Mouse (Mus musculus) stomach, postnatal 0 days (tissue): ENCODE results near the gene Dusp15. TPM values are rescaled to one million over a fixed set of nuclear protein-coding genes. Genes with fewer than 3 reads are reported as not detected.

Experiments used
- ATAC-seq: fragments of 200-750 bp; cut with Nextera tagmentation; 2 replicates; pipeline ENCODE4 v1.8.0; 2017; ENCODE audit not compliant: low FRiP score, low TSS enrichment
- DNase-seq: peaks from one replicate; pipeline ENCODE4 v3.0.0-alpha.2; 2016; ENCODE audit warnings: low spot score
- H3K27ac ChIP-seq: fragments of 300-500 bp; sonication (generic); replicated peaks from 2 replicates; pipeline ENCODE4 v1.5.1; 2014; ENCODE audit warnings: mild to moderate bottlenecking, control low read depth
- H3K27me3 ChIP-seq: fragments of 300-500 bp; sonication (generic); 2 replicates; pipeline ENCODE4 v1.6.1; 2014; ENCODE audit warnings: low read length; ENCODE audit not compliant: control insufficient read depth, insufficient read depth
- H3K36me3 ChIP-seq: fragments of 300-500 bp; sonication (generic); 2 replicates; pipeline ENCODE4 v1.6.1; 2014; ENCODE audit warnings: low read length, mixed read lengths; ENCODE audit not compliant: control insufficient read depth, insufficient read depth
- H3K4me1 ChIP-seq: fragments of 300-500 bp; sonication (generic); replicated peaks from 2 replicates; pipeline ENCODE4 v1.6.1; 2014; ENCODE audit warnings: antibody characterized with exemption; ENCODE audit not compliant: control insufficient read depth, insufficient read depth
- H3K4me2 ChIP-seq: fragments of 300-500 bp; sonication (generic); replicated peaks from 2 replicates; pipeline ENCODE4 v1.6.1; 2014; ENCODE audit warnings: low read depth, mild to moderate bottlenecking, control low read depth, moderate library complexity
- H3K4me3 ChIP-seq: fragments of 300-500 bp; sonication (generic); 2 replicates; pipeline ENCODE4 v1.5.1; 2014; ENCODE audit warnings: low read depth, low read length, control low read depth
- H3K9ac ChIP-seq: fragments of 300-500 bp; sonication (generic); 2 replicates; pipeline ENCODE4 v1.6.1; 2014; ENCODE audit warnings: mild to moderate bottlenecking, low read length, control low read depth, mixed read lengths
- H3K9me3 ChIP-seq: fragments of 300-500 bp; sonication (generic); 2 replicates; pipeline ENCODE4 v1.6.1; 2016; ENCODE audit warnings: low read length; ENCODE audit not compliant: control insufficient read depth
- CTCF ChIP-seq: IDR thresholded peaks from 2 replicates; pipeline ENCODE4 v1.5.1; 2016; ENCODE audit warnings: antibody characterized with exemption, low read depth, mild to moderate bottlenecking, moderate library complexity
- EP300 ChIP-seq: optimal IDR thresholded peaks from 2 replicates; pipeline ENCODE3; 2016; ENCODE audit warnings: antibody characterized with exemption
- WGBS: fragments of 180-500 bp; shearing (Covaris S2); extraction: QIAGEN DNeasy Blood & Tissue Kit; methylation state at CpG from one replicate; pipeline ENCODE4 v1.1.7; 2014; 5-methylcytosine and 5-hydroxymethylcytosine counted together
- polyA plus RNA-seq: library from polyadenylated mRNA; unstranded; fragments of >200 nt; fragmentation: Nextera tagmentation; extraction: Ambion mirVana; gene quantifications from 2 replicates; pipeline ENCODE4 v1.2.1, GENCODE M21; 2015

The Dusp15 gene
- 0.27 and 0.36 TPM in 2 replicates for polyA plus RNA-seq

DNA sequence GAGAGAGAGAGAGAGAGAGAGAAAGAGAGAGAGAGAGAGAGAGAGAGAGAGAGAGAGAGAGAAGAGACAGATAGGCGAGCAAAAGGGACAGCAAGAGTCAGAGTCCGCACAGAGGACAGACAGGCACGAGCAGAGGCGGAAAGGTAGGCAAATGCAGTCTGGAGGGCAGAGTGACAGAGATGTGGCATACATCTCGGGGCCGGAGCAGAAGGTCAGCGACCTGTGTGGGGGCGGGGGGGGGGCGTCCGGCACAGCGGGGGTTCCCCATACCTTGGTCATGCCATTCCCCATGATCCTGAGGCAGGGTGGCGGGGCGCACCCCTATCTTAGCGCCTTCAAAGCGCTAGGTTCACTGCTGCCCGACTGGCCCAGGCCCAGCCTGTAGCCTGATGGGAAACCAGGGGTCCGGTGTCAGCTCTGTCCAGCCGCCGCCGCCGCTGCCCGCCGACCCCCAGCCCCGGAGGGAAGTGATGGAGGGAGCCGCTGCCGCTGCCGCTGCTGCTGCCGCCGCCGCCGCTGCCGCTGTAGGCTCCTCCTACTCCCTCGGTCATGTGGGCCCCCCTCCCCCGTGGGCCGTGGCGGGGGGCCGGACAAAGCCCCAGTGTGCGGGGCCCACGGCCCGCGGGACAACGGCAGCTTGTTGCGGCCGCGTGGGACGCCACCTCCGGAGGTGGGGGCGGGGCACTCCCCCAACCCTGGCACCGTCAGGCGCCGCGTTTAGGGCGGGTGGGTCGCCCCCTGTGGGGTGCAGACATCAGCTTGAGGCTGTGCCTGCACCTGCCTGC, at the start of gene Dusp15:
Gene Dusp15 (minus strand): TSS at position 634 of the 785 bp plus-strand sequence.
- TF ChIP-seq EP300 (no peak), CTCF (no peak)
- Histone ChIP-seq H3K36me3 (no peaks in the 10 kb centered on the region), H3K9ac (peak within 1 kb of the TSS; percentile 50), H3K4me2 (peak within 1 kb of the TSS; percentile 97), H3K4me3 (peak within 1 kb of the TSS; percentile 52), H3K9me3 (no peaks in the 10 kb centered on the region), H3K27me3 (peaks cover 9% of the 10 kb centered on the region; the same call in 1 of the 2 replicates), H3K4me1 (0 out of 2 replicates have a peak, but pooled peaks cover 2% of the 10 kb centered on the region), H3K27ac (no peak within 1 kb of the TSS)
- ATAC-seq (peak; percentile 43; the same call in 1 of the 2 replicates), DNase-seq (peak; percentile 22)
- WGBS = 1% methylated on average over 37 of the region's 54 CpGs

DNA sequence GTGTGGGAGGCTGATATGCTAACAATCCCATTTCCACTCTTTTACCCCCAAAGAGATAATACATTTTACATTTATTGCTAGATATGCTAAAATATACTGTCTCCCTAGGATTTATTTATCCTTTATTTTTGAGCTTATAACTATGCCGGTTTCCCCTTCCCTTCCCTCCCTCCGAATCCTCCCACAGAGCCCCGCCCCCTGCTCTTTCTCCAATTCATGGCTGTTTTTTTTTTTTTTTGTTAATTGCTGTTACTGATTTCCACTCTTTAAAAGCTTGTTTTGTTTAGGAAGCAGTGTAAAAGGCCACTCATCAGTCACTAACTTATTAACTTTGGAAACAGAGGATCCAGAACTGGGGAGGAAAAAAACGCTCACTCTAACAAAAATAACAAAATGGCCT, 45.5 kb upstream of the Dusp15 start:
- Histone ChIP-seq H3K4me1 (no peaks in the 10 kb centered on the region), H3K9ac (no peak overlapping the region), H3K4me3 (no peak overlapping the region), H3K27me3 (no peaks in the 10 kb centered on the region), H3K36me3 (no peaks in the 10 kb centered on the region), H3K9me3 (no peaks in the 10 kb centered on the region), H3K4me2 (no peak overlapping the region), H3K27ac (no peak overlapping the region)
- TF ChIP-seq EP300 (no peak), CTCF (no peak)
- ATAC-seq = no peak
- DNase-seq = no peak
- 58% methylated on average over 4 of the region's 4 CpGs for WGBS

DNA sequence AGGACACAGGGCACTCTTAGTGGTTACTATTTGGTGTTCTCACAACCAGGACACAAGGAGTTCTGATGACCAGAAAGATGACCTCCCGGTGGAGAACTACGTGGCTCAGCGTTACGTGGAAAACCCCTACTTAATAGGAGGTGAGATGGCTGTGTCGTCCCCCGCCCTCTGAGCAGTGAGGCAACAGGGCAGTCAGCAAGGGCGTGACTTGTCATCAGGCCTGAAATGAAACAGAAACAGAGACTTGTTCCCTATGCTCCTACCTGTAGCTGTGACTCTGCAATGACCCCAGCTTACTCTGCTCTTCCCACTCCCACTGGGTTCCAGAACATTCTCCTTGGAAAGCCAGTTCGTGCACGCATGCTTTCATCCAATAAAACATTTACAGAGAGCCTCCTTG, 40.0 kb upstream of the Dusp15 start:
- H3K9ac ChIP-seq = no peak overlapping the region
- ATAC-seq = no peak
- no peak overlapping the region for H3K4me2 ChIP-seq
- no peaks in the 10 kb centered on the region for H3K27me3 ChIP-seq
- no peak for TF ChIP-seq EP300
- no peak for DNase-seq
- no peaks in the 10 kb centered on the region for H3K36me3 ChIP-seq
- 82% methylated on average over 9 of the region's 9 CpGs for WGBS
- no peak overlapping the region for H3K4me3 ChIP-seq
- H3K27ac ChIP-seq = no peak overlapping the region
- H3K4me1 ChIP-seq = no peaks in the 10 kb centered on the region
- no peaks in the 10 kb centered on the region for H3K9me3 ChIP-seq

DNA sequence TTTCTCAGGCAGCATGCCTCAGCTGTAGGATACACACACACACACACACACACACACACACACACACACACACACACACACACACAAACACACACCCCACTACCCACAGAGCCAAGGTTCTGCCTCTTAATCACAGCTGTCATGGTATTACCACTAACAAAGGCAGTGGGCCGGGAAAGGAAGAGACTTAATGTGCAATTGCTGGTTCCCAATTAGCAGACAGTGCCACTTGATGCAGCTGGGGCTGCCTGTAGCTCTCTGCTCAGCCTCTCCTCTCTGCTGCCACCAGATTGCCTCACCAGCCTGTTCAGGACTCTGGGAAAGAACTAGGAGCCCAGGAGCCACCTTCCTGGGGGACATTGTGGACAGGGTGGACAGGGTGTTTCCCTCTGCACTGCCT, 34.1 kb upstream of the Dusp15 start:
- ATAC-seq (no peak), DNase-seq (no peak)
- Histone ChIP-seq H3K9ac (no peak overlapping the region), H3K4me2 (no peak overlapping the region), H3K36me3 (no peaks in the 10 kb centered on the region), H3K27me3 (no peaks in the 10 kb centered on the region), H3K9me3 (no peaks in the 10 kb centered on the region), H3K27ac (no peak overlapping the region), H3K4me1 (no peaks in the 10 kb centered on the region), H3K4me3 (no peak overlapping the region)
- TF ChIP-seq EP300 (no peak), CTCF (no peak)
- WGBS = 20% methylated on average over 1 of the region's 1 CpGs

DNA sequence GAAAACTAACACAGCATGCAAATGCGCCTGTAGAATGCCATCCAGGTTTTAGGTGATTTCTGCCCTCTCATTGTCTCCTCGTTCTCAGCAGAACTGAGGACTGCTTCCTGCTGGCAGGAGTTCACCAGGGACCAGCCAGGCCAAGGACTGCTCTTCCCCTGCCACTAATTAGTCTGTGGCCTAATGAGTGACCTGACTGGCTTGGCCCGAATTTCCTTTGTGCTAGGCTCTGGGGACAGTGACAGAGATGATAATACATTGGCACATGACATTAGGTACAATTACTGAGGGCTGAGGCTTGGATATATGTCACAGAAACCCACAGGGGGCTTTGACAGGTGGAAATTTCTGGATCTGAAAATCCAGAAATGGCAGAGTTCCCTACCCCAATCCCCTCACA, 25.5 kb upstream of the Dusp15 start:
- ATAC-seq (no peak), DNase-seq (no peak)
- Histone ChIP-seq H3K9me3 (no peaks in the 10 kb centered on the region), H3K4me1 (no peaks in the 10 kb centered on the region), H3K9ac (no peak overlapping the region), H3K27ac (no peak overlapping the region), H3K27me3 (no peaks in the 10 kb centered on the region), H3K4me3 (no peak overlapping the region), H3K36me3 (no peaks in the 10 kb centered on the region), H3K4me2 (no peak overlapping the region)
- TF ChIP-seq EP300 (no peak), CTCF (no peak)
- WGBS = 64% methylated on average over 3 of the region's 3 CpGs

DNA sequence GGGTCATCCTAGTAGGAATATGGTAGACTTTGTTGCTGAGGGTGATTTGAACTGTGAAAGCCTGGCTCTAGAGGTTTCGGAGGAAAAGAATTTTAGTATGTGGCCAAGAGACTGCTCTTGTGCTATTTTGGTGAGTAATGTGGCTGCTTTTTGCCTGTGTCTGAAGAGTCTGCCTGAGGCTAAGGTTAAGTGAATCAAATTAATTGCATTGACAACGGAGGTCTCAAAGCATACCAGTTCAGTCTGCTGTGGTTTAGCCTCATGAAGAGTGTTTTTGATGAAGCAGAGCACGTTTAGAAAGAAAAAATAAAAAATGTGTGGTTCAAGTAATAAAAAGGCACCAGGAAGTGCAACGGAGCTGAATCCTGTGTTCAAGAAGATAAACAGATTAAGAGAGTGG, 14.1 kb upstream of the Dusp15 start:
- TF ChIP-seq CTCF (no peak), EP300 (no peak)
- no peaks in the 10 kb centered on the region for H3K36me3 ChIP-seq
- ATAC-seq = no peak
- no peak overlapping the region for H3K27ac ChIP-seq
- no peak overlapping the region for H3K4me3 ChIP-seq
- no peaks in the 10 kb centered on the region for H3K9me3 ChIP-seq
- H3K27me3 ChIP-seq = no peaks in the 10 kb centered on the region
- no peaks in the 10 kb centered on the region for H3K4me1 ChIP-seq
- no peak for DNase-seq
- H3K4me2 ChIP-seq = no peak overlapping the region
- no peak overlapping the region for H3K9ac ChIP-seq
- 56% methylated on average over 4 of the region's 4 CpGs for WGBS
